Mouse (Mus musculus): ENCODE measurements at regions not wholly inside any gene's neighbourhood (a gene's known extent, or its start where the extent isn't known, plus 50 kb on each side); places are given as distances from the start of the nearest gene placed in this dataset.
"Not testable (repeated sequence)": the region's sequence is repeated elsewhere in the genome, so short reads cannot be mapped to it uniquely, and the experiment has no call there.

DNA sequence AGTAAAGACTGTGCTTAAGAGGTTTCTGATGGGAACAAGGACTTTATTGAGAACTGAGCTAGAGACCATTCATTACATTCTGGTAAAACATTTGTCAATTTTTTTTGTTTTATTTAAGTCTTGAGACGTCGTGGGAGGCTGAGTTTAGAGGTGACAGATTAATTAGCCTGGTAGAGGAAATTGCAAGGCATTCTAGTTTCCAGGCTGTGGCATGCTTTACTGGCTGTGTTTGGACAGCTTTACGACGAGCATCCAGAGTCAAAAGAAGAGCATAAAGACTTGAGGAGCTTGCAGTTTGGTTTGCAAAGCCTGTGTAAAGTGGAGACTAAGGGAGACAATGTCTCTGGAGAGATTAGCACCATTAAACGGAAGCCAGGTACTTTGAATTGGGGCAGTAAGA is 154.0 kb upstream of the Got2 start:
- ATAC-seq: no peak
- H3K36me3 ChIP-seq: no peaks in the 10 kb centered on the region
- no peaks in the 10 kb centered on the region for H3K27me3 ChIP-seq (replicated peaks)
- H3K9me3 ChIP-seq (replicated peaks): no peaks in the 10 kb centered on the region
- no peak overlapping the region for H3K4me2 ChIP-seq
- H3K4me3 ChIP-seq: no peak overlapping the region
- no peak overlapping the region for H3K27ac ChIP-seq
- WGBS (ENCODE audit: insufficient replicate concordance): 44% methylated on average over 5 of the region's 5 CpGs
- H3K4me1 ChIP-seq: no peaks in the 10 kb centered on the region
- no peak overlapping the region for H3K9ac ChIP-seq

DNA sequence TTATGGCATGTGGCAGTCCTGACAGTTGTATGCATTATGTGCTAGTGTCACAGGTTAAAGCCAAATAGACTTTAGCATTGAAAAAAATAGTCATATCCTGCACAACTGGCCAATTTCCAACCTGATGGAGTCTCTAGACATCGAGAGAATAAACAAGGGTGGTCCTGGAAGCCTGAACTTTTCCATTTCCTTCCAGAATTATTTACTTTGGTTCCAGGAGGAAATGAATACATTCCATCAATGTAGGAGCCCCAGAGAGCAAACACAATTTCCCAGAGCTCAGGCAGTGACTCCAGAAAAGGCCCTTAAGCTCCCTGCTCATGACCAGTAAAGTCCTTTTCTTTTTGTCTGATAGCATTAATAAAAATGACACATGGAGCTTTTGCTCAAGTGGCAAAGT is 151.9 kb upstream of the Got2 start:
- no peak overlapping the region for H3K4me3 ChIP-seq
- no peak overlapping the region for H3K27ac ChIP-seq
- H3K27me3 ChIP-seq (replicated peaks): no peaks in the 10 kb centered on the region
- H3K4me2 ChIP-seq: no peak overlapping the region
- H3K9me3 ChIP-seq (replicated peaks): no peaks in the 10 kb centered on the region
- no peak overlapping the region for H3K9ac ChIP-seq
- WGBS (ENCODE audit: insufficient replicate concordance): 58% methylated on average over 1 of the region's 1 CpGs
- no peaks in the 10 kb centered on the region for H3K36me3 ChIP-seq
- no peaks in the 10 kb centered on the region for H3K4me1 ChIP-seq
- no peak for ATAC-seq

DNA sequence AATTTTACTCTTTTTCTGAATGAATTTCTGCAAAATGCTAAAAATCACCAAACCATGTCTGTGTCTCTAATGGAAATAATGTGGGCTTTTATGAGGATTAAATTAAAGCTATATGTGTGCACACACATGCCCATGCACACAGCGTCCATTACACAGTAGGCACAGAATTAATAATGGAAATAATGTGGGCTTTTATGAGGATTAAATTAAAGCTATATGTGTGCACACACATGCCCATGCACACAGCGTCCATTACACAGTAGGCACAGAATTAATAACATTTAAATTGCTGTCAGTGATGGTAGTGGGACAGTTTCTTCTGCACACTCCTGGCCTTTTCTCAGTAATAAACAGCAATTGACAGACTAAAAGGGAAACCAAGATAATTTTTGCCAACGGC is 130.4 kb upstream of the Got2 start:
- WGBS (ENCODE audit: insufficient replicate concordance): 69% methylated on average over 3 of the region's 3 CpGs

DNA sequence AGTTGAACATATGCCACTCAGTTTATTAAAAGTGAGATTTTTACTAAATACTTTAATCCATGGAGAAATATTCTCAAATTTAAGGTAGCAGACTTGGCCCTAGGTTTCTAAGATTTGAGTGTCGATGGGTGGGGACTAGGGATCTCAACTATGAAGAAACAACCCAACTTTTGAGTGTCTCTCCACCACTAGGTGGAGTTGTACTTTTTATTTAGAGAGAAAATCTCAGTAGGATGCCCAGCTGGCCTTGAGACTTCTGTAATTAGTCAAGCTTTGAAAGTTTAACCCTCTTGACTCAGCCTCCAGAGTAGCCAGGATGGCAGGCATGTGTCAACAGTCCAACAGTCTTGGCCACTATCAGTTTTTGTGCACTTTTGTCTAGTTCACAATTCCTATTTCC is 123.7 kb upstream of the Got2 start:
- ATAC-seq: no peak

More for the DNA sequence above, 130.4 kb upstream of the Got2 start:
- H3K27me3 ChIP-seq (replicated peaks); H3K4me1 ChIP-seq; H3K36me3 ChIP-seq; H3K4me2 ChIP-seq; H3K9ac ChIP-seq; H3K27ac ChIP-seq; H3K4me3 ChIP-seq; H3K9me3 ChIP-seq (replicated peaks); ATAC-seq: not testable (repeated sequence)

DNA sequence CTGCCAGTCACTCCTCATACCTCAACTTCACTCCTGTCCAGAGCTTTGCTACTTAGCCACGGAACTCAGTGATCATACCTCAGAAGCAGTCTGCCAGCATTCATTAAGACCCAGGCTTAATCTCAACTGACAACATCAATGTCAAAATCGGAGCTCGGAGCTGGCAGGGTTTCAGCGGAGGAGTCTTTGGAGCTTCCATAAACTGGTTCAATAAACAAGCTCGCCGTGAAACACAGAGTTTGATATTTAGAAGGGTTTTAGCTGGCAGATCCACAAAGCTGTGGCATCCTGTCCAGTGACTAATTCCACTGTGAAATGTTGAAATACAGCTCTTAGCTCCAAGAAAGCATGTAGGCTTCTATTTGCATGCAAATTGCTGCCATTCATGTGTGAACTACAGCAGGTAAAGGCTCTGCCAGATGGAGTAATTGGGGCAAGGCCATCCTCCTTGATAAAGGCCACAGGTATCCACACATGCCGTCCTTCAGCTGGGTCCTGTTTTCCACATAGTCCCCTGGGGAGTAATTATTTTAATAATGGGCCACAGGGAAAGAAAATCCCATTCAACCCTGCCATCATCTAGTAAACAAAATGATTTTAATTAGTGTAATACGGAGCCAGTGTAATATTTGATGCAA is 103.6 kb upstream of the Got2 start:
- H3K36me3 ChIP-seq: no peaks in the 10 kb centered on the region
- H3K27ac ChIP-seq: no peak overlapping the region
- no peak overlapping the region for H3K9ac ChIP-seq
- no peak overlapping the region for H3K4me3 ChIP-seq
- H3K9me3 ChIP-seq (replicated peaks): no peaks in the 10 kb centered on the region
- WGBS (ENCODE audit: insufficient replicate concordance): 76% methylated on average over 8 of the region's 8 CpGs
- ATAC-seq: no peak
- no peaks in the 10 kb centered on the region for H3K27me3 ChIP-seq (replicated peaks)
- no peak overlapping the region for H3K4me2 ChIP-seq
- no peaks in the 10 kb centered on the region for H3K4me1 ChIP-seq

More for the DNA sequence above, 123.7 kb upstream of the Got2 start:
- H3K4me2 ChIP-seq: no peak overlapping the region
- no peak overlapping the region for H3K27ac ChIP-seq
- H3K36me3 ChIP-seq: no peaks in the 10 kb centered on the region
- 61% methylated on average over 1 of the region's 1 CpGs for WGBS (ENCODE audit: insufficient replicate concordance)
- H3K27me3 ChIP-seq (replicated peaks): no peaks in the 10 kb centered on the region
- H3K9ac ChIP-seq: no peak overlapping the region
- H3K4me1 ChIP-seq: no peaks in the 10 kb centered on the region
- H3K9me3 ChIP-seq (replicated peaks): no peaks in the 10 kb centered on the region
- H3K4me3 ChIP-seq: no peak overlapping the region

DNA sequence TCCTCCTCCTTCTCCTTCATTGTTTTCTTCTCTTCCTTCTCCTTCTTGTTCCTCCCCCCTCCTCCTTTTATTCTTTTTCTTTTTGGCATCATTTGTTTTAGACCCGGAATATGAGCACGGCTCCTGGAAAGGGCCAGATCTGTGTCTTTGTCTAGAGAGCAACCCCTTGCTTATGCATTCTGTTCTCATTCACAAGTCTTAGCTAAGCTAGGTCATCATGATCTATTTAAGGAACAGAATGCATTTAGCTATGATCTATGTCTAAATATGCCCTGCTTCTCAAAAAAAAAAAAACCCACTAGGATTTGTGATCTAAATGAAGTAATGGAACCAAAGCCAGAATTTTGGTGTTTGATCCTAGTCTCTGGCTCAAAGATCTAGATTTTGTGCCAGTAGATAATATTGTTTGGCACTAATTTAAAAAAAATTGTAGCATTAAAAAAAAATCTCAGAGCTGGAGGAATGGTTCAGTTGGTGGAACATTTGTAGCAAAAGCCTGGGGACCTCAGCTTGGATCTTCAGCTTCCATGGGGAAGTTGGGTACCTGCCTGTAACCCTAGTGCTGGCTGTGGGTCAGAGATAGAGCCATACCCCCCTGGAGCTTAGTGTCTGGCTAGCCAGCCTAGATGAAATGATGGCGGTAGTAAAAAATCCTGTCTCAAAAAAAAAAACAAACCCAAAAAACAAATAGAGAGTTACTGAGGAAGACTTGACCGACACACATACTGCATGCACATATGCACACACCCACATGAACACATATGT is 100.5 kb upstream of the Got2 start:
- ATAC-seq: no peak
- Histone ChIP-seq H3K27ac (no peak overlapping the region), H3K27me3 (replicated peaks) (no peaks in the 10 kb centered on the region), H3K4me3 (no peak overlapping the region), H3K4me2 (no peak overlapping the region), H3K9ac (no peak overlapping the region), H3K36me3 (no peaks in the 10 kb centered on the region), H3K4me1 (no peaks in the 10 kb centered on the region), H3K9me3 (replicated peaks) (no peaks in the 10 kb centered on the region)
- 79% methylated on average over 4 of the region's 4 CpGs for WGBS (ENCODE audit: insufficient replicate concordance)

DNA sequence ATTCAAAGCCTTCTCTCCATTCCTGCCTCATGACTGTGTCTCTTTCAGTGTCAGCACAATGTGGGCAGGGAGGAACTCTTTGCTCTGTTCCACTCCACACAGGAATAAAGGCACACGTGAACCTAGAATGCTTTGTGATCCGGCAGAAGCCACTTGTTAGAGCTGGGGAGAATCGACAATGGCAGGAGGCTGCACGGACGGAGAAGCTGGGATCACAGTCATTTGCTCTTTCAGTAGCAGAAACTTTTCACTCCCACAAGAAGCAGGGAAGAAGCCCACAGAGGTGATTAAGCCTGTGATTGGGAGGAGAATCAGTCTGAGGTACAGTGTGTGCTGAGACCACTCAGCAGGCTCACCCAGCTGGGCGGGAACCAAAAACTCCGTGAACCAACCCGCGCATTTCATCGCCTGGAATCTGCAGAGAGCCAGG is 98.7 kb upstream of the Got2 start:
- H3K9me3 ChIP-seq (replicated peaks): no peaks in the 10 kb centered on the region
- H3K4me3 ChIP-seq: no peak overlapping the region
- no peaks in the 10 kb centered on the region for H3K4me1 ChIP-seq
- no peak overlapping the region for H3K4me2 ChIP-seq
- WGBS (ENCODE audit: insufficient replicate concordance): 30% methylated on average over 10 of the region's 10 CpGs
- ATAC-seq: no peak
- H3K27ac ChIP-seq: no peak overlapping the region
- no peaks in the 10 kb centered on the region for H3K36me3 ChIP-seq
- H3K9ac ChIP-seq: no peak overlapping the region
- no peaks in the 10 kb centered on the region for H3K27me3 ChIP-seq (replicated peaks)

DNA sequence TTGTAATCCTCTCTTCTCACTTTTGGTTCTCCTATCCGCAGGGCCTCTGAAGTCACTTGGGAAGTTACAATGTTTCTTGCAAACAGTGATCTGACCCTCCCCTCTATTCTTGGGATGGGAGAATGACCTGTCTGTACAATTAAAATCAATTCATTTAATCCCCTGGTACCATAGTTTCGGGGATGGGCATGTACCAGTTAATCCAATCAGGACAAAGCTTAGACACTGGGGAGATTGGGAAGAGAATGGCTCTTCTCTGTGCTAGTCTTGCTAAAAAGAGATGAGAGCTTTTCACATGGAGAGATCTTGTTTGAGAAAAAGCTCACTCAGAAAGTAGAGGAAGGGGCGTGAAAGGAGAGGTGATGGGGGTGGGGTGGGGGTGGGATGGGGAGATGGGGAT is 98.1 kb upstream of the Got2 start:
- Histone ChIP-seq H3K9me3 (replicated peaks) (no peaks in the 10 kb centered on the region), H3K9ac (no peak overlapping the region), H3K27me3 (replicated peaks) (no peaks in the 10 kb centered on the region), H3K4me1 (no peaks in the 10 kb centered on the region), H3K27ac (no peak overlapping the region), H3K4me3 (no peak overlapping the region), H3K36me3 (no peaks in the 10 kb centered on the region), H3K4me2 (no peak overlapping the region)
- no peak for ATAC-seq
- 62% methylated on average over 3 of the region's 3 CpGs for WGBS (ENCODE audit: insufficient replicate concordance)

DNA sequence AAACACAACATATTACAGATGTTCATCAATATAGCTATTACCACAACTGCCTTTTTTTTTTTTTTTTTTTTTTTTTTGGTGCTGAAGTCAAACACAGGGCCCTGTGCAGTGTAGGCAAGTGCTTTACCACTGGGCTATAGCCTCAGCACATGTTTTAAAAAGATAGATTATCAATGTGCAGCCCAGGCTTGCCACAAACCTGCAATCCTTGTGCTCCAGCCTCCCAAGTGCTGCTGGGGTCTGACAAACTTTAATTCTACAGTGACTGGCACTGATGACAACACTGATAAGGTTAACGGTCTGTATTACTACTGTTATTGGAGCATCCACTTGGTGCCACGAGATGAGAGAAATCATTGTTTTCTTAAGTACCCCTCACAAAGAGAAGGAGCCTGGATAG is 95.3 kb upstream of the Got2 start:
- Histone ChIP-seq H3K4me3 (no peak overlapping the region), H3K9me3 (replicated peaks) (no peaks in the 10 kb centered on the region), H3K27ac (no peak overlapping the region), H3K4me2 (no peak overlapping the region), H3K9ac (no peak overlapping the region), H3K36me3 (no peaks in the 10 kb centered on the region), H3K27me3 (replicated peaks) (no peaks in the 10 kb centered on the region), H3K4me1 (no peaks in the 10 kb centered on the region)
- ATAC-seq: no peak
- 60% methylated on average over 2 of the region's 2 CpGs for WGBS (ENCODE audit: insufficient replicate concordance)

DNA sequence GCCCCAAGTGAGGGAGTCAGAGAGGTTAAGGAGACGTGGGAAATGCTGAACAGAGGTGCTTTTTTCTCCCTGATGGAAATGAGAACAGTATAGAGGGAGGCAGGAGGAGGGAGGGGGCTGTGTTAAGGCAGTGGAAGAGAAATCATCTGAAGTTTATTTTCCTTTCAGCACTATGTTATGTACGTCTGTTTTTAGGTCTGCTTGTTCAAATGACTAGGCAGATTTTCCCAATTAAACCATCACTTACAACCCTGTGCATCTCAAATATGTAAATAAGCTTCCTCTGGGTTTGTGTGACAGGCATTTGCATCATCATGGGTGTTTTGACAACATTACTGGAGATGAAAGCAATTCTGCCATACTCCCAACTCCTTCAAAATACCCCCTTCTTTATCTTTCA is 92.1 kb upstream of the Got2 start:
- Histone ChIP-seq H3K36me3 (no peaks in the 10 kb centered on the region), H3K27ac (no peak overlapping the region), H3K4me3 (no peak overlapping the region), H3K4me2 (no peak overlapping the region), H3K9me3 (replicated peaks) (no peaks in the 10 kb centered on the region), H3K9ac (no peak overlapping the region), H3K27me3 (replicated peaks) (no peaks in the 10 kb centered on the region), H3K4me1 (no peaks in the 10 kb centered on the region)
- 22% methylated on average over 2 of the region's 2 CpGs for WGBS (ENCODE audit: insufficient replicate concordance)
- no peak for ATAC-seq

DNA sequence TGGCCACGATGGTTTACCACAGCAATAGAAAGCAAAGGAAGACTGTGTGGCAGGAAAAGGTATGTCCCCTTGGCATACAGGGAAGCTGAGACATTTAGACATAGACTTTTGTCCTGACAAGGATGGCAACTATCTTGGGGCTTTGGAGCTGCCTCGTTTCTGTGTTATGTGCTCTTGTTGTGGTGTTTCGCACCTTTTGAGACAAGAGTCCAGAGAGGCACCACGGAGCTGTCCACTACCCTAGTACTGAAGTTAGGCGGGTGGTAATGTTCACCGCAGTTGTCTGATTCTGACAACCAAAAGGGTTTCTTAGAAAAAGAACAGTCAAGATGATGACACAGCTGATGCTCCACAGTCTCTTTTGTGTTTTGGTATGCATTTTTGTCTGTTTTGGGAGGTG is 90.9 kb upstream of the Got2 start:
- no peak for ATAC-seq
- no peak overlapping the region for H3K9ac ChIP-seq
- no peak overlapping the region for H3K4me3 ChIP-seq
- 45% methylated on average over 6 of the region's 6 CpGs for WGBS (ENCODE audit: insufficient replicate concordance)
- no peak overlapping the region for H3K27ac ChIP-seq
- H3K27me3 ChIP-seq (replicated peaks): no peaks in the 10 kb centered on the region
- H3K36me3 ChIP-seq: no peaks in the 10 kb centered on the region
- H3K9me3 ChIP-seq (replicated peaks): no peaks in the 10 kb centered on the region
- H3K4me2 ChIP-seq: no peak overlapping the region
- H3K4me1 ChIP-seq: no peaks in the 10 kb centered on the region

DNA sequence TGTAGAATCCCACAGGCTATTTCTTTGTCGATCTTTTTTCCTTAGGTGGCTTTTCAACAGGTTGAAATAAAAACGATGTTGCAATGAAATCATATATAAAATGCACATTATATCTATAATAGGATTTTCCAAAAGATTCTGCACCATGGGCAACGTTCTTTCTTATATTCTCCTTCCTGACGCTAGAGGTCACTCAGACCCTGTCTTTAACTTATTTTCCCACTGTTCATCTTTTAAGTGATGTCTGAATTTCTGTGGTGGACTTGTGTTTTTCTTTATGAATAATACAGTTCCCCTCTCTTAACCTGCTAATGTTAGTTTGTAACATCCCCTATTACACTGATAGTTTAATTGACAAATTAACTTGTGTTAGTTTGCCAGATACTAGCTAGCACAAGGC is 86.5 kb upstream of the Got2 start:
- Histone ChIP-seq H3K27ac (no peak overlapping the region), H3K27me3 (replicated peaks) (no peaks in the 10 kb centered on the region), H3K9me3 (replicated peaks) (no peaks in the 10 kb centered on the region), H3K4me2 (no peak overlapping the region), H3K36me3 (no peaks in the 10 kb centered on the region), H3K4me1 (no peaks in the 10 kb centered on the region), H3K4me3 (no peak overlapping the region), H3K9ac (no peak overlapping the region)
- WGBS (ENCODE audit: insufficient replicate concordance): 18% methylated on average over 4 of the region's 4 CpGs
- ATAC-seq: no peak

DNA sequence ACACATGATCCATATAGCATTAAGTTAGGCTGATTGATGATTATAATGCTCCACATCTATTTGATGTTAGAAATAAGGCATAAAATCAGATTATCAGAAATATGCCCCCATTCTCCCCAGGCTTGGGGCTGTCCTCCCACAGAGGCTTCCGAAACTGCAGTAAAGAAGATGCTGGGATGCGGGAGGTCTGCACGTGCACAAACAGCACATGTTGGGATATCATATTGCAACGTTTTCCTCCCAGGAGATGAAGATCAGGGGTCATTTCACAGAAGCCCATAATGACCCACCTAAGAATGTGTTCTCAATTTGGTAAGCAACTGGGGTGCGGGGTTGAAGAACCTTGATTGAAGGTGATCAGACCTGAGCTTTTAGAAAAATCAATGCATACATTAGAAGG is 85.9 kb upstream of the Got2 start:
- H3K4me3 ChIP-seq: no peak overlapping the region
- no peak overlapping the region for H3K27ac ChIP-seq
- H3K9me3 ChIP-seq (replicated peaks): no peaks in the 10 kb centered on the region
- no peaks in the 10 kb centered on the region for H3K27me3 ChIP-seq (replicated peaks)
- H3K36me3 ChIP-seq: no peaks in the 10 kb centered on the region
- WGBS (ENCODE audit: insufficient replicate concordance): 66% methylated on average over 5 of the region's 5 CpGs
- H3K4me1 ChIP-seq: no peaks in the 10 kb centered on the region
- H3K4me2 ChIP-seq: no peak overlapping the region
- no peak overlapping the region for H3K9ac ChIP-seq
- ATAC-seq: no peak
